Mouse (Mus musculus) liver, embryonic 14.5 days (tissue): ENCODE results near the gene Mrpl33. TPM values are rescaled to one million over a fixed set of nuclear protein-coding genes. Genes with fewer than 3 reads are reported as not detected.

Experiments
- ATAC-seq: fragments of 200-750 bp; cut with Nextera tagmentation; 2 replicates; pipeline ENCODE4 v1.8.0; 2017; ENCODE audit warnings: moderate number of reproducible peaks, mild to moderate bottlenecking, moderate library complexity; ENCODE audit not compliant: insufficient read depth
- DNase-seq, 3 experiments: peaks; one replicate each; pipeline ENCODE4 v3.0.0-alpha.2; 2012 to 2013; ENCODE audit warnings: low read depth in 3 of 3, low spot score in 3 of 3
- H3K27ac ChIP-seq: fragments of 300-500 bp; sonication (generic); 2 replicates; pipeline ENCODE4 v1.5.1; 2014; ENCODE audit warnings: moderate library complexity, mild to moderate bottlenecking, control low read depth, inconsistent platforms
- H3K27me3 ChIP-seq: fragments of 300-500 bp; sonication (generic); 2 replicates; pipeline ENCODE4 v1.6.1; 2014; ENCODE audit warnings: mild to moderate bottlenecking, low read length, moderate library complexity; ENCODE audit not compliant: control insufficient read depth, insufficient read depth
- H3K36me3 ChIP-seq: fragments of 300-500 bp; sonication (generic); replicated peaks from 2 replicates; pipeline ENCODE4 v1.6.1; 2014; ENCODE audit warnings: low read depth; ENCODE audit not compliant: control insufficient read depth, insufficient read depth
- H3K4me1 ChIP-seq, 2 experiments: fragments of 200-500 bp in 1 of 2; fragments of 300-500 bp in 1 of 2; sonication (generic) in 1 of 2; replicated peaks; 2 replicates each; pipeline ENCODE4 v1.6.1; 2012 to 2014; ENCODE audit warnings: antibody characterized with exemption in 1 of 2, inconsistent platforms in 1 of 2, low read length in 1 of 2; ENCODE audit not compliant: control insufficient read depth in 2 of 2, insufficient read depth in 2 of 2
- H3K4me2 ChIP-seq: fragments of 300-500 bp; sonication (generic); 2 replicates; pipeline ENCODE4 v1.6.1; 2014; ENCODE audit warnings: low read depth, mild to moderate bottlenecking, control low read depth, moderate library complexity
- H3K4me3 ChIP-seq, 2 experiments: fragments of 200-500 bp in 1 of 2; fragments of 300-500 bp in 1 of 2; sonication (generic) in 1 of 2; 2 replicates each; pipeline ENCODE4 v1.5.1; 2012 to 2014; ENCODE audit warnings: low read depth in 2 of 2, low read length in 2 of 2, mild to moderate bottlenecking in 2 of 2, control low read depth in 1 of 2, inconsistent platforms in 1 of 2, moderate library complexity in 1 of 2; ENCODE audit not compliant: insufficient read depth in 1 of 2
- H3K9ac ChIP-seq: fragments of 300-500 bp; sonication (generic); replicated peaks from 2 replicates; pipeline ENCODE4 v1.6.1; 2014; ENCODE audit warnings: mild to moderate bottlenecking, control low read depth, moderate library complexity
- H3K9me3 ChIP-seq: fragments of 300-500 bp; sonication (generic); 2 replicates; pipeline ENCODE4 v1.6.1; 2016; ENCODE audit warnings: low read length, mixed read lengths; ENCODE audit not compliant: control insufficient read depth
- CTCF ChIP-seq: IDR thresholded peaks from 2 replicates; pipeline ENCODE4 v1.5.1; 2016; ENCODE audit warnings: antibody characterized with exemption, low read depth, control low read depth
- EP300 ChIP-seq: IDR thresholded peaks from 2 replicates; pipeline ENCODE4 v1.6.1; 2016; ENCODE audit warnings: antibody characterized with exemption, low read depth
- WGBS: fragments of 180-500 bp; shearing (Covaris S2); extraction: QIAGEN DNeasy Blood & Tissue Kit; methylation state at CpG from one replicate; pipeline ENCODE4 v1.1.7; 2014; ENCODE audit not compliant: insufficient replicate concordance; 5-methylcytosine and 5-hydroxymethylcytosine counted together
- microRNA-seq: library from miRNA; unstranded; fragments of <30 nt; microRNA quantifications from one replicate; pipeline ENCODE4, GENCODE M21; 2016
- polyA plus RNA-seq, 2 experiments: library from polyadenylated mRNA; depleted of rRNA in 1 of 2; stranded (reverse) in 1 of 2; unstranded in 1 of 2; fragments of >200 nt; fragmentation: Nextera tagmentation in 1 of 2; extraction: Ambion mirVana in 1 of 2; gene quantifications; 2 replicates each; pipeline versions ENCODE4 v1.2.1 to v1.2.3; 2012 to 2014

Mrpl33 gene
- polyA plus RNA-seq, 2 experiments = 80.0 to 219 TPM

GRCm38 (mm10) chr5:31709389-31709788 lies 112.7 kb downstream of the Mrpl33 start:
- 59% methylated on average over 1 of the region's 1 CpGs for WGBS
- no peak for DNase-seq

GRCm38 (mm10) chr5:31713280-31713711 lies 116.6 kb downstream of the Mrpl33 start:
- Histone ChIP-seq H3K27me3 (no peaks in the 10 kb centered on the region), H3K27ac (no peak overlapping the region), H3K36me3 (no peaks in the 10 kb centered on the region), H3K4me3 (no peak overlapping the region), H3K4me2 (no peak overlapping the region), H3K9ac (no peak overlapping the region), H3K9me3 (no peaks in the 10 kb centered on the region), H3K4me1 (peaks cover 0 to 12% of the 10 kb centered on the region in 2 experiments; a peak in 3 of 4 replicates)
- ATAC-seq (no peak), DNase-seq (no peak)
- no peak for TF ChIP-seq CTCF
- TF ChIP-seq EP300 = no peak
- WGBS = 30% methylated on average over 2 of the region's 2 CpGs

More at GRCm38 (mm10) chr5:31709389-31709788, 112.7 kb downstream of the Mrpl33 start:
- no peak overlapping the region for H3K9ac ChIP-seq
- H3K9me3 ChIP-seq = no peaks in the 10 kb centered on the region
- TF ChIP-seq EP300 = no peak
- TF ChIP-seq CTCF = peak; percentile 45; the same call in 1 of the 2 replicates
- ATAC-seq = no peak
- H3K4me2 ChIP-seq = no peak overlapping the region
- H3K4me3 ChIP-seq = no peak overlapping the region
- H3K4me1 ChIP-seq = peaks cover 0 to 12% of the 10 kb centered on the region in 2 experiments; a peak in 3 of 4 replicates
- H3K36me3 ChIP-seq = no peaks in the 10 kb centered on the region
- no peaks in the 10 kb centered on the region for H3K27me3 ChIP-seq
- H3K27ac ChIP-seq = no peak overlapping the region

DNA sequence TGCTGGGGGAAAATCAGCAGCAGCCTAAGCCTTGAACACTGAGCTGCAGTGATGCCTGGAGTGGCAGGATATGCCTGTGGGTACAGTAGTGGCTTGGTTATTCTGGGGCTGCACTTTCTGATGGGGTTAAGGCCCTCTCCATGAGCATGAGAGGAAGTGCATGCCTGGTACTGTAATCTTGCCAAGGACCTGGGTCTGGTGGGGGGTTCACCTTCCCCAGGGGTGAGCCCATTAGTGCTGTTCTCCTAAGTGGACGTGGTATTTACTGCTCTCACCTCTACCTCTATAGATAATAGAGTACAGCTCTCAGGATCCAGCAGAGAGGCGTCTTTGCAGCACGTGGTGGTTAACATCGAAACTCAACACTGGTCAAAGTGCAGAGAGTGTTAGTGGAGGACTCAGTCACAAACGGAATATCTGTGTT lies 117.1 kb downstream of the Mrpl33 start:
- Histone ChIP-seq H3K27me3 (no peaks in the 10 kb centered on the region), H3K4me1 (peaks cover 0 to 12% of the 10 kb centered on the region in 2 experiments; a peak in 3 of 4 replicates), H3K36me3 (no peaks in the 10 kb centered on the region), H3K4me3 (no peak overlapping the region), H3K4me2 (no peak overlapping the region), H3K27ac (no peak overlapping the region), H3K9me3 (no peaks in the 10 kb centered on the region), H3K9ac (no peak overlapping the region)
- TF ChIP-seq CTCF (no peak), EP300 (no peak)
- ATAC-seq (no peak), DNase-seq (no peak)
- 46% methylated on average over 5 of the region's 5 CpGs for WGBS

Small RNA genes within 50 kb of the gene (microRNA-seq; reads per million reads assigned to microRNA genes)
- gene Mir3473e = not detected

Other genes with a start within 250 kb of the Mrpl33 start
- gene Zfp512, start 144.5 kb upstream of the Mrpl33 start, polyA plus RNA-seq (2012; rRNA removed) = 5.8 and 8.2 TPM in 2 replicates
- 8.9 and 10.8 TPM in 2 replicates for gene Zfp512, start 144.5 kb upstream of the Mrpl33 start, polyA plus RNA-seq (2014; fragmentation: Nextera tagmentation; extraction: Ambion mirVana)
- 0.02 TPM in 1 of 2 replicates, not detected in the other for gene 4930548H24Rik, start 111.2 kb upstream of the Mrpl33 start, polyA plus RNA-seq (2012; rRNA removed)
- gene 4930548H24Rik, start 111.2 kb upstream of the Mrpl33 start, polyA plus RNA-seq (2014; fragmentation: Nextera tagmentation; extraction: Ambion mirVana) = not detected in 2 replicates
- 5.9 and 7.3 TPM in 2 replicates for gene Gpn1, start 102.2 kb upstream of the Mrpl33 start, polyA plus RNA-seq (2012; rRNA removed)
- 16.8 and 17.0 TPM in 2 replicates for gene Gpn1, start 102.2 kb upstream of the Mrpl33 start, polyA plus RNA-seq (2014; fragmentation: Nextera tagmentation; extraction: Ambion mirVana)
- 6.1 and 10.5 TPM in 2 replicates for gene Slc4a1ap, start 69.9 kb upstream of the Mrpl33 start, polyA plus RNA-seq (2012; rRNA removed)
- gene Slc4a1ap, start 69.9 kb upstream of the Mrpl33 start, polyA plus RNA-seq (2014; fragmentation: Nextera tagmentation; extraction: Ambion mirVana) = 8.3 and 9.4 TPM in 2 replicates
- 5.6 and 6.0 TPM in 2 replicates for gene Supt7l, start 69.1 kb upstream of the Mrpl33 start, polyA plus RNA-seq (2012; rRNA removed)
- gene Supt7l, start 69.1 kb upstream of the Mrpl33 start, polyA plus RNA-seq (2014; fragmentation: Nextera tagmentation; extraction: Ambion mirVana) = 3.3 TPM in 2 replicates
- 9.4 and 10.1 TPM in 2 replicates for gene Rbks, start 100.7 kb downstream of the Mrpl33 start, polyA plus RNA-seq (2012; rRNA removed)
- 20.6 and 22.7 TPM in 2 replicates for gene Rbks, start 100.7 kb downstream of the Mrpl33 start, polyA plus RNA-seq (2014; fragmentation: Nextera tagmentation; extraction: Ambion mirVana)
- 14.6 and 15.3 TPM in 2 replicates for gene Babam2, start 100.7 kb downstream of the Mrpl33 start, polyA plus RNA-seq (2012; rRNA removed)
- 21.2 and 25.4 TPM in 2 replicates for gene Babam2, start 100.7 kb downstream of the Mrpl33 start, polyA plus RNA-seq (2014; fragmentation: Nextera tagmentation; extraction: Ambion mirVana)